Mouse (Mus musculus) liver, embryonic 14.5 days (tissue): ENCODE measurements around the gene Tmem164.

Experiments
- CTCF ChIP-seq: IDR thresholded peaks from 2 replicates; pipeline ENCODE4 v1.5.1; 2016; ENCODE audit warnings: antibody characterized with exemption, low read depth, control low read depth
- EP300 ChIP-seq: IDR thresholded peaks from 2 replicates; pipeline ENCODE4 v1.6.1; 2016; ENCODE audit warnings: antibody characterized with exemption, low read depth

DNA sequence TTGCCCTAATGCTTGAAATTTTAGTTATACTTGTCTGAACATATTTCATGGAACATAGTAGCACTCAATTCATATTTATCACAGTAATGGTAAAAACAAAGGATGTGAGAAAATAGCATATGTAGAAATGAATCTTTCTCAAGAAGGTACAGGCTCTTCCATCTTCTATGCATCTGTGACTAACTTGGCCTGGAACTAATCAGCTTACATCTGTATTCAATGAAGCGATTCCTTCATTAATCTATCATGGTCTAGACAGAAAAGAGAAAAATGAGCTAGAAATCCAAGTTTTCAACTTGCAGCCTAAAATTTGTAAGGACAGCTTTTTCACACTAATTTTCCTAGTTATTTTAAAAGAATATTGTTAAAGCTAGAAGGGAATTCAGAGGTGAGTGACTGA lies 10.1 kb upstream of the Tmem164 start:
- TF ChIP-seq CTCF (no peak), EP300 (no peak)
